Mouse (Mus musculus): ENCODE data around the gene Mypop.

The Mypop gene

GRCm38 (mm10) chr7:19017909-19018308 is 26.9 kb downstream of the Mypop start:
- DNase-seq (ENCODE audit: low read depth, low spot score) = no peak

- no peak for DNase-seq (ENCODE audit: low read depth, low spot score)
Observed at GRCm38 (mm10) chr7:19021048-19021447, 30.0 kb downstream of the Mypop start.

- DNase-seq (ENCODE audit: low read depth, low spot score) = no peak
Observed at GRCm38 (mm10) chr7:19022189-19022958, 31.3 kb downstream of the Mypop start.

- no peak for DNase-seq (ENCODE audit: low read depth, low spot score)
Observed at GRCm38 (mm10) chr7:19023357-19023814, 32.3 kb downstream of the Mypop start, which contains the start of gene Foxa3. Foxa3 (minus strand) TSS chr7:19023538.

GRCm38 (mm10) chr7:19024096-19024506 is 33.1 kb downstream of the Mypop start, which contains the start of gene Sympk:
Sympk (plus strand) TSS chr7:19024377.
- peak; percentile 98 for DNase-seq (ENCODE audit: low read depth, low spot score)

- DNase-seq (ENCODE audit: low read depth, low spot score) = peak; percentile 30
Observed at GRCm38 (mm10) chr7:19024581-19025255, 33.7 kb downstream of the Mypop start.

GRCm38 (mm10) chr7:19028067-19028466 is 37.0 kb downstream of the Mypop start:
- DNase-seq (ENCODE audit: low read depth, low spot score) = no peak

- DNase-seq (ENCODE audit: low read depth, low spot score) = peak; percentile 68
Observed at GRCm38 (mm10) chr7:19029084-19029653, 38.1 kb downstream of the Mypop start.

- DNase-seq (ENCODE audit: low read depth, low spot score) = no peak
Observed at GRCm38 (mm10) chr7:19031641-19032040, 40.6 kb downstream of the Mypop start.

GRCm38 (mm10) chr7:19044616-19045015 is 53.6 kb downstream of the Mypop start:
- DNase-seq (ENCODE audit: low read depth, low spot score) = no peak

GRCm38 (mm10) chr7:19046286-19047069 is 55.4 kb downstream of the Mypop start:
- no peak for DNase-seq (ENCODE audit: low read depth, low spot score)

GRCm38 (mm10) chr7:19048006-19048527 is 57.0 kb downstream of the Mypop start:
- DNase-seq (ENCODE audit: low read depth, low spot score) = no peak

- no peak for DNase-seq (ENCODE audit: low read depth, low spot score)
Observed at GRCm38 (mm10) chr7:19049252-19049651, 58.2 kb downstream of the Mypop start.

GRCm38 (mm10) chr7:19050172-19050571 is 59.1 kb downstream of the Mypop start:
- no peak for DNase-seq (ENCODE audit: low read depth, low spot score)

GRCm38 (mm10) chr7:19051161-19051560 is 60.1 kb downstream of the Mypop start:
- DNase-seq (ENCODE audit: low read depth, low spot score) = no peak
